Mouse (Mus musculus): ENCODE measurements at regions not wholly inside any gene's neighbourhood (a gene's known extent, or its start where the extent isn't known, plus 50 kb on each side); places are given as distances from the start of the nearest gene placed in this dataset.
"Not testable (repeated sequence)": the region's sequence is repeated elsewhere in the genome, so short reads cannot be mapped to it uniquely, and the experiment has no call there.

GRCm38 (mm10) chr5:102123285-102123684, 53.6 kb upstream of the Wdfy3 start:
- 45% methylated on average over 6 of the region's 6 CpGs for whole genome bisulfite sequencing
- Histone ChIP-seq H3K4me2 (no peak overlapping the region), H3K27ac (ENCODE audit: low read depth, low read length) (no peak overlapping the region), H3K4me1 (ENCODE audit: control insufficient read depth, insufficient read depth, low read length) (0 out of 2 replicates have a peak, but pooled peaks cover 2% of the 10 kb centered on the region), H3K9ac (ENCODE audit: low read length) (no peak overlapping the region), H3K36me3 (ENCODE audit: control insufficient read depth, insufficient read depth, low read length) (no peaks in the 10 kb centered on the region), H3K27me3 (ENCODE audit: control insufficient read depth, insufficient read depth, low read length) (no peaks in the 10 kb centered on the region), H3K9me3 (ENCODE audit: control insufficient read depth, low read length) (no peaks in the 10 kb centered on the region), H3K4me3 (ENCODE audit: low read depth, low read length) (no peak overlapping the region)
- ATAC-seq (ENCODE audit: low FRiP score): no peak
- DNase-seq (ENCODE audit: low spot score, missing footprints): peak; percentile 71

- Histone ChIP-seq H3K4me1 (ENCODE audit: control insufficient read depth, insufficient read depth, low read length) (0 out of 2 replicates have a peak, but pooled peaks cover 2% of the 10 kb centered on the region), H3K9ac (ENCODE audit: low read length) (no peak overlapping the region), H3K36me3 (ENCODE audit: control insufficient read depth, insufficient read depth, low read length) (no peaks in the 10 kb centered on the region), H3K4me2 (no peak overlapping the region), H3K4me3 (ENCODE audit: low read depth, low read length) (no peak overlapping the region), H3K9me3 (ENCODE audit: control insufficient read depth, low read length) (no peaks in the 10 kb centered on the region), H3K27me3 (ENCODE audit: control insufficient read depth, insufficient read depth, low read length) (no peaks in the 10 kb centered on the region), H3K27ac (ENCODE audit: low read depth, low read length) (no peak overlapping the region)
- WGBS: 24% methylated on average over 3 of the region's 3 CpGs
- DNase-seq (ENCODE audit: low spot score, missing footprints) (peak; percentile 96), ATAC-seq (ENCODE audit: low FRiP score) (no peak)
Measured at GRCm38 (mm10) chr5:102126737-102127136, 57.0 kb upstream of the Wdfy3 start.

GRCm38 (mm10) chr5:102147991-102148390, 78.3 kb upstream of the Wdfy3 start:
- ATAC-seq (ENCODE audit: low FRiP score): no peak
- H3K4me2 ChIP-seq: no peak overlapping the region
- H3K9me3 ChIP-seq (ENCODE audit: control insufficient read depth, low read length): no peaks in the 10 kb centered on the region
- no peaks in the 10 kb centered on the region for H3K27me3 ChIP-seq (ENCODE audit: control insufficient read depth, insufficient read depth, low read length)
- peak; percentile 72 for DNase-seq (ENCODE audit: low spot score, missing footprints)
- no peak overlapping the region for H3K27ac ChIP-seq (ENCODE audit: low read depth, low read length)
- H3K4me3 ChIP-seq (ENCODE audit: low read depth, low read length): no peak overlapping the region
- 85% methylated on average over 4 of the region's 4 CpGs for WGBS
- H3K4me1 ChIP-seq (ENCODE audit: control insufficient read depth, insufficient read depth, low read length): no peaks in the 10 kb centered on the region
- no peaks in the 10 kb centered on the region for H3K36me3 ChIP-seq (ENCODE audit: control insufficient read depth, insufficient read depth, low read length)
- H3K9ac ChIP-seq (ENCODE audit: low read length): no peak overlapping the region

- ATAC-seq (ENCODE audit: low FRiP score): peak; percentile 72; the same call in 1 of the 2 replicates
- H3K27ac ChIP-seq (ENCODE audit: low read depth, low read length): no peak overlapping the region
- WGBS: 45% methylated on average over 14 of the region's 14 CpGs
Measured at GRCm38 (mm10) chr5:102149481-102150129, 79.9 kb upstream of the Wdfy3 start.

GRCm38 (mm10) chr5:102159621-102160020, 89.9 kb upstream of the Wdfy3 start:
- H3K4me1 ChIP-seq (ENCODE audit: control insufficient read depth, insufficient read depth, low read length): no peaks in the 10 kb centered on the region
- H3K9me3 ChIP-seq (ENCODE audit: control insufficient read depth, low read length): no peaks in the 10 kb centered on the region
- no peak overlapping the region for H3K27ac ChIP-seq (ENCODE audit: low read depth, low read length)
- no peak overlapping the region for H3K9ac ChIP-seq (ENCODE audit: low read length)
- 36% methylated on average over 2 of the region's 2 CpGs for WGBS
- H3K27me3 ChIP-seq (ENCODE audit: control insufficient read depth, insufficient read depth, low read length): no peaks in the 10 kb centered on the region
- DNase-seq (ENCODE audit: low spot score, missing footprints) (no peak), ATAC-seq (ENCODE audit: low FRiP score) (no peak)
- no peak overlapping the region for H3K4me3 ChIP-seq (ENCODE audit: low read depth, low read length)
- H3K36me3 ChIP-seq (ENCODE audit: control insufficient read depth, insufficient read depth, low read length): no peaks in the 10 kb centered on the region
- no peak overlapping the region for H3K4me2 ChIP-seq

More at GRCm38 (mm10) chr5:102149481-102150129, 79.9 kb upstream of the Wdfy3 start:
- Histone ChIP-seq H3K4me3 (ENCODE audit: low read depth, low read length) (no peak overlapping the region), H3K9me3 (ENCODE audit: control insufficient read depth, low read length) (no peaks in the 10 kb centered on the region), H3K27me3 (ENCODE audit: control insufficient read depth, insufficient read depth, low read length) (no peaks in the 10 kb centered on the region), H3K4me2 (no peak overlapping the region), H3K36me3 (ENCODE audit: control insufficient read depth, insufficient read depth, low read length) (no peaks in the 10 kb centered on the region), H3K4me1 (ENCODE audit: control insufficient read depth, insufficient read depth, low read length) (no peaks in the 10 kb centered on the region), H3K9ac (ENCODE audit: low read length) (no peak overlapping the region)
- DNase-seq (ENCODE audit: low spot score, missing footprints): peak; percentile 99

GRCm38 (mm10) chr5:102167981-102168380, 98.3 kb upstream of the Wdfy3 start:
- WGBS: 42% methylated on average over 4 of the region's 4 CpGs
- H3K27me3 ChIP-seq (ENCODE audit: control insufficient read depth, insufficient read depth, low read length): no peaks in the 10 kb centered on the region
- peak; percentile 89 for DNase-seq (ENCODE audit: low spot score, missing footprints)
- no peak for ATAC-seq (ENCODE audit: low FRiP score)
- no peak overlapping the region for H3K9ac ChIP-seq (ENCODE audit: low read length)
- no peak overlapping the region for H3K4me3 ChIP-seq (ENCODE audit: low read depth, low read length)
- 0 out of 2 replicates have a peak, but pooled peaks cover 3% of the 10 kb centered on the region for H3K4me1 ChIP-seq (ENCODE audit: control insufficient read depth, insufficient read depth, low read length)
- no peaks in the 10 kb centered on the region for H3K9me3 ChIP-seq (ENCODE audit: control insufficient read depth, low read length)
- H3K4me2 ChIP-seq: no peak overlapping the region
- no peak overlapping the region for H3K27ac ChIP-seq (ENCODE audit: low read depth, low read length)
- H3K36me3 ChIP-seq (ENCODE audit: control insufficient read depth, insufficient read depth, low read length): no peaks in the 10 kb centered on the region

GRCm38 (mm10) chr5:102171808-102172207, 102.1 kb upstream of the Wdfy3 start:
- no peaks in the 10 kb centered on the region for H3K36me3 ChIP-seq (ENCODE audit: control insufficient read depth, insufficient read depth, low read length)
- no peak overlapping the region for H3K4me3 ChIP-seq (ENCODE audit: low read depth, low read length)
- H3K4me2 ChIP-seq: no peak overlapping the region
- no peak overlapping the region for H3K27ac ChIP-seq (ENCODE audit: low read depth, low read length)
- H3K9me3 ChIP-seq (ENCODE audit: control insufficient read depth, low read length): no peaks in the 10 kb centered on the region
- DNase-seq (ENCODE audit: low spot score, missing footprints) (peak; percentile 39), ATAC-seq (ENCODE audit: low FRiP score) (no peak)
- WGBS: 93% methylated on average over 2 of the region's 3 CpGs
- H3K4me1 ChIP-seq (ENCODE audit: control insufficient read depth, insufficient read depth, low read length): 0 out of 2 replicates have a peak, but pooled peaks cover 3% of the 10 kb centered on the region
- no peaks in the 10 kb centered on the region for H3K27me3 ChIP-seq (ENCODE audit: control insufficient read depth, insufficient read depth, low read length)
- H3K9ac ChIP-seq (ENCODE audit: low read length): no peak overlapping the region

GRCm38 (mm10) chr5:102180250-102180649, 110.5 kb upstream of the Wdfy3 start:
- Histone ChIP-seq H3K9me3 (ENCODE audit: control insufficient read depth, low read length) (no peaks in the 10 kb centered on the region), H3K27ac (ENCODE audit: low read depth, low read length) (no peak overlapping the region), H3K36me3 (ENCODE audit: control insufficient read depth, insufficient read depth, low read length) (no peaks in the 10 kb centered on the region), H3K9ac (ENCODE audit: low read length) (no peak overlapping the region), H3K4me1 (ENCODE audit: control insufficient read depth, insufficient read depth, low read length) (no peaks in the 10 kb centered on the region), H3K4me3 (ENCODE audit: low read depth, low read length) (no peak overlapping the region), H3K4me2 (no peak overlapping the region), H3K27me3 (ENCODE audit: control insufficient read depth, insufficient read depth, low read length) (no peaks in the 10 kb centered on the region)
- WGBS: 91% methylated on average over 8 of the region's 8 CpGs
- ATAC-seq (ENCODE audit: low FRiP score) (no peak), DNase-seq (ENCODE audit: low spot score, missing footprints) (peak; percentile 45)

- H3K36me3 ChIP-seq (ENCODE audit: control insufficient read depth, insufficient read depth, low read length); H3K27me3 ChIP-seq (ENCODE audit: control insufficient read depth, insufficient read depth, low read length); H3K4me1 ChIP-seq (ENCODE audit: control insufficient read depth, insufficient read depth, low read length); DNase-seq (ENCODE audit: low spot score, missing footprints); H3K9ac ChIP-seq (ENCODE audit: low read length); ATAC-seq (ENCODE audit: low FRiP score); H3K4me3 ChIP-seq (ENCODE audit: low read depth, low read length); H3K9me3 ChIP-seq (ENCODE audit: control insufficient read depth, low read length); H3K4me2 ChIP-seq; H3K27ac ChIP-seq (ENCODE audit: low read depth, low read length): not testable (repeated sequence)
- WGBS: 88% methylated on average over 4 of the region's 4 CpGs
Measured at GRCm38 (mm10) chr5:102188951-102189350, 119.2 kb upstream of the Wdfy3 start.

Measured in midbrain, embryonic 11.5 days (tissue).